9 mouse cellular contexts compared by ENCODE assay signal in the genomic region with DNA sequence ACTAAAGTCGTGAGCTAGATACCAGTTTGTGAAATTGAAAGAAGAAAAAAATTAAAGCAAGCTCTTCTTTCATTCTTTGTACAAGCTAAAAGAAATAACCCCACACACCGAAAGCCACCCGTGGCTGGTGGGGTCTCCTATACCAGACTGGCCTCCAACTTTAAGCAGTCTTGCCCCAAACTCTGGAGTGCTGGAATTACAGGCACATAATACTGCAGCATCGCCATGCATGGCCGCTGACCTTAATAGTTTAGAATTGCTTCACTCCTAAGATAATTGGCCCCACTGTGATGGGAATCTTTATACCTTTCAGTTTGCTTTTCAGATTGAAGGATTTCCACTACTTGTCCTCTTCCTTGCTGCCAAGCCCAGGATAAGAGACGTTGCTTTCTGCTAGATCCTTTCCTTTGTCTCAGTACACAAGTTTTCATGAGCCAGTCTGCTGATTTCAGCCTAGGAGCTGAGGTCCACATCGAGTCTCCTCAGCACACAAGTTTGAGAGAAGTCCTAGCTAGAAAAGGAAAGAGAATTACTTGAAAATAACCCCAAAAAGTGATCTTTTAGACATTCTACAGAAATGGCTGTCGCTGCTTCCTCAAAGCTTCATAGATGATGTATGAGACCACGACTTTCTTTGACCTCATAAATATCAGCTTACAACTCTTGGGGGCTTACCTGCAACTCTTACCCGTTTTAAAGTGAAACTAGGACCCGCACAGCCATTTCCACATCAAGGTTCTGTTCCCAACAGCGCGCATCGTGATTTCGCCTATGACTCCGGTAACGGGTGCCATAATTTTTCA. TPM values are rescaled to one million over a fixed set of nuclear protein-coding genes. Genes with fewer than 3 reads are reported as not detected.
A peak's percentile ranks its signal among the peaks of the same experiment; 100 is the strongest.
DNase-seq lines count a peak whose midpoint lies in the region; ATAC-seq and TF ChIP-seq lines count a peak whose summit lies in the region.
"Had no signal": no experiment of that assay in that cellular context is flagged by ENCODE, and none has a peak within 500 bp of the region (broad histone marks: within the 10 kb centered on the region; RNA-seq: fewer than 3 reads in every experiment).

No protein-coding gene starts in this region.

- H3K4me3 ChIP-seq in kidney, embryonic 14.5 days (ENCODE audit: low read length) = peak overlapping the region; percentile 85
- H3K4me3 ChIP-seq in G1E (ENCODE audit: low read depth, low read length) = peak overlapping the region; percentile 75
- H3K4me3 ChIP-seq in heart, embryonic 13.5 days = peak overlapping the region; percentile 76
- peak overlapping the region; percentile 86 for H3K4me3 ChIP-seq in liver, embryonic 16.5 days (ENCODE audit: low read depth, low read length)

- peaks cover 43% of the 10 kb centered on the region for H3K4me1 ChIP-seq in kidney, embryonic 14.5 days (ENCODE audit: control insufficient read depth, insufficient read depth, low read length)
- H3K4me1 ChIP-seq in G1E (ENCODE audit: insufficient read depth, low read depth, low read length) = peaks cover 59% of the 10 kb centered on the region
- H3K4me1 ChIP-seq in heart, embryonic 13.5 days = peaks cover 60% of the 10 kb centered on the region
- H3K4me1 ChIP-seq in liver, embryonic 16.5 days (ENCODE audit: control insufficient read depth, low read depth, low read length) = peaks cover 49% of the 10 kb centered on the region

- H3K4me2 ChIP-seq in kidney, embryonic 14.5 days (replicated peaks; ENCODE audit: low read depth, low read length) = peak overlapping the region; percentile 86
- H3K4me2 ChIP-seq in heart, embryonic 13.5 days = peak overlapping the region; percentile 74
- peak overlapping the region; percentile 85 for H3K4me2 ChIP-seq in liver, embryonic 16.5 days (ENCODE audit: low read depth, low read length)

- no peak for ATAC-seq in kidney, embryonic 14.5 days (ENCODE audit: low FRiP score, low TSS enrichment)
- no peak for ATAC-seq in G1E (ENCODE audit: extremely low read depth, insufficient number of reproducible peaks, low FRiP score, poor library complexity, severe bottlenecking)
- no peak for ATAC-seq in heart, embryonic 13.5 days (ENCODE audit: extremely low read depth, insufficient number of reproducible peaks, low FRiP score, low TSS enrichment)
- no peak for ATAC-seq in liver, embryonic 16.5 days (ENCODE audit: low read depth)
- ATAC-seq in erythroid progenitor cell, adult 5-6 weeks (replicated peaks; ENCODE audit: low FRiP score, poor library complexity, severe bottlenecking) = no peak

- H3K27ac ChIP-seq in kidney, embryonic 14.5 days (ENCODE audit: low read depth, low read length) = peak overlapping the region; percentile 100
- H3K27ac ChIP-seq in heart, embryonic 13.5 days (replicated peaks) = peak overlapping the region; percentile 98
- H3K27ac ChIP-seq in liver, embryonic 16.5 days (ENCODE audit: low read length) = peak overlapping the region; percentile 97

- peaks cover 27% of the 10 kb centered on the region for H3K36me3 ChIP-seq in kidney, embryonic 14.5 days (ENCODE audit: control insufficient read depth, insufficient read depth, low read length)
- H3K36me3 ChIP-seq in G1E (replicated peaks) = peaks cover 35% of the 10 kb centered on the region
- peaks cover 33% of the 10 kb centered on the region for H3K36me3 ChIP-seq in heart, embryonic 13.5 days
- H3K36me3 ChIP-seq in liver, embryonic 16.5 days (ENCODE audit: control insufficient read depth, insufficient read depth) = peaks cover 30% of the 10 kb centered on the region

- H3K9ac ChIP-seq in kidney, embryonic 14.5 days (ENCODE audit: low read depth, low read length) = peak overlapping the region; percentile 97
- peak overlapping the region; percentile 96 for H3K9ac ChIP-seq in heart, embryonic 13.5 days
- H3K9ac ChIP-seq in liver, embryonic 16.5 days (ENCODE audit: low read depth, low read length) = peak overlapping the region; percentile 91

- WGBS in kidney, embryonic 14.5 days = 7% methylated on average over 17 of the region's 17 CpGs
- 12% methylated on average over 17 of the region's 17 CpGs for WGBS in heart, embryonic 13.5 days
- WGBS in liver, embryonic 16.5 days (ENCODE audit: insufficient replicate concordance) = 7% methylated on average over 17 of the region's 17 CpGs

- no peaks in the 10 kb centered on the region for H3K9me3 ChIP-seq in kidney, embryonic 14.5 days (ENCODE audit: control insufficient read depth, low read length)
- no peaks in the 10 kb centered on the region for H3K9me3 ChIP-seq in G1E (replicated peaks)
- H3K9me3 ChIP-seq in heart, embryonic 13.5 days = no peaks in the 10 kb centered on the region
- H3K9me3 ChIP-seq in liver, embryonic 16.5 days (replicated peaks; ENCODE audit: control insufficient read depth, low read length) = no peaks in the 10 kb centered on the region

- no peaks in the 10 kb centered on the region for H3K27me3 ChIP-seq in kidney, embryonic 14.5 days (ENCODE audit: control insufficient read depth, insufficient read depth, low read length)
- no peaks in the 10 kb centered on the region for H3K27me3 ChIP-seq in G1E (ENCODE audit: insufficient read depth, low read length)
- no peaks in the 10 kb centered on the region for H3K27me3 ChIP-seq in heart, embryonic 13.5 days (replicated peaks)
- H3K27me3 ChIP-seq in liver, embryonic 16.5 days (ENCODE audit: control insufficient read depth, insufficient read depth, low read depth, low read length) = no peaks in the 10 kb centered on the region
- H3K27me3 ChIP-seq: Patski had no signal

- no peak for DNase-seq in kidney, adult 9 months
- no peak for DNase-seq in G1E (ENCODE audit: low spot score)
- no peak for DNase-seq in right cerebral cortex, postnatal 4 days
- DNase-seq in urinary bladder, postnatal 25 days (ENCODE audit: low spot score) = no peak

- no peak for TF ChIP-seq CTCF in G1E (IDR thresholded peaks at IDR 0.05; ENCODE audit: low read depth, low read length)

RNA-seq across cellular contexts. Expression of gene Pnrc2, which starts 0.9 kb away (rescaled TPM):
- polyA plus RNA-seq in kidney, embryonic 14.5 days (2014; fragmentation: Nextera tagmentation; extraction: Ambion mirVana) = 174 and 209 TPM in 2 replicates
- total RNA-seq in G1E (2014; fragmentation: Nextera tagmentation) (264 and 272 TPM in 2 replicates), G1E (2017) (159 and 197 TPM in 2 replicates)
- 7.7 and 7.9 TPM in 2 replicates for polyA plus RNA-seq in G1E (2012)
- 114 and 125 TPM in 2 replicates for polyA plus RNA-seq in heart, embryonic 13.5 days (2015; fragmentation: Nextera tagmentation; extraction: Ambion mirVana)
- polyA plus RNA-seq in liver, embryonic 16.5 days (2015; fragmentation: Nextera tagmentation; extraction: Ambion mirVana) = 74.9 and 81.1 TPM in 2 replicates
- total RNA-seq in erythroid progenitor cell, adult 5-6 weeks (2015; ENCODE audit: low replicate concordance) = 245 and 298 TPM in 2 replicates
- 215 and 282 TPM in 2 replicates for total RNA-seq in erythroid progenitor cell, adult 5-6 weeks (2017; ENCODE audit: low replicate concordance)

RNA-seq across cellular contexts. Expression of gene Srsf10, which starts 17.2 kb away (rescaled TPM):
- 334 and 342 TPM in 2 replicates for polyA plus RNA-seq in kidney, embryonic 14.5 days (2014; fragmentation: Nextera tagmentation; extraction: Ambion mirVana)
- total RNA-seq in G1E (2014; fragmentation: Nextera tagmentation) (355 and 418 TPM in 2 replicates), G1E (2017) (223 and 241 TPM in 2 replicates)
- polyA plus RNA-seq in G1E (2012) = 299 and 339 TPM in 2 replicates
- polyA plus RNA-seq in heart, embryonic 13.5 days (2015; fragmentation: Nextera tagmentation; extraction: Ambion mirVana) = 130 and 140 TPM in 2 replicates
- polyA plus RNA-seq in liver, embryonic 16.5 days (2015; fragmentation: Nextera tagmentation; extraction: Ambion mirVana) = 81.8 and 90.3 TPM in 2 replicates
- total RNA-seq in erythroid progenitor cell, adult 5-6 weeks (2015; ENCODE audit: low replicate concordance) = 410 and 552 TPM in 2 replicates
- 431 and 814 TPM in 2 replicates for total RNA-seq in erythroid progenitor cell, adult 5-6 weeks (2017; ENCODE audit: low replicate concordance)

RNA-seq across cellular contexts. Expression of gene Cnr2, which starts 22.4 kb away (rescaled TPM):
- polyA plus RNA-seq in kidney, embryonic 14.5 days (2014; fragmentation: Nextera tagmentation; extraction: Ambion mirVana) = 0.10 and 0.45 TPM in 2 replicates
- total RNA-seq in G1E (2014; fragmentation: Nextera tagmentation) = 13.4 and 13.6 TPM in 2 replicates
- total RNA-seq in G1E (2017) = 28.2 and 30.6 TPM in 2 replicates
- 4.0 and 5.1 TPM in 2 replicates for polyA plus RNA-seq in G1E (2012)
- 0.29 and 0.36 TPM in 2 replicates for polyA plus RNA-seq in heart, embryonic 13.5 days (2015; fragmentation: Nextera tagmentation; extraction: Ambion mirVana)
- 2.9 TPM in 2 replicates for polyA plus RNA-seq in liver, embryonic 16.5 days (2015; fragmentation: Nextera tagmentation; extraction: Ambion mirVana)
- total RNA-seq in erythroid progenitor cell, adult 5-6 weeks (2015; ENCODE audit: low replicate concordance) = 4.3 and 5.0 TPM in 2 replicates
- total RNA-seq in erythroid progenitor cell, adult 5-6 weeks (2017; ENCODE audit: low replicate concordance) = 1.7 and 3.4 TPM in 2 replicates

RNA-seq across cellular contexts. Expression of gene Fuca1, which starts 47.7 kb away (rescaled TPM):
- polyA plus RNA-seq in kidney, embryonic 14.5 days (2014; fragmentation: Nextera tagmentation; extraction: Ambion mirVana) = 57.6 and 69.2 TPM in 2 replicates
- total RNA-seq in G1E (2014; fragmentation: Nextera tagmentation) = 32.8 and 66.2 TPM in 2 replicates
- 149 and 150 TPM in 2 replicates for total RNA-seq in G1E (2017)
- polyA plus RNA-seq in G1E (2012) = 13.9 and 16.9 TPM in 2 replicates
- 46.0 and 47.9 TPM in 2 replicates for polyA plus RNA-seq in heart, embryonic 13.5 days (2015; fragmentation: Nextera tagmentation; extraction: Ambion mirVana)
- polyA plus RNA-seq in liver, embryonic 16.5 days (2015; fragmentation: Nextera tagmentation; extraction: Ambion mirVana) = 22.7 and 28.0 TPM in 2 replicates
- 23.1 and 45.3 TPM in 2 replicates for total RNA-seq in erythroid progenitor cell, adult 5-6 weeks (2015; ENCODE audit: low replicate concordance)
- 38.9 and 50.2 TPM in 2 replicates for total RNA-seq in erythroid progenitor cell, adult 5-6 weeks (2017; ENCODE audit: low replicate concordance)
